In the genomic region with DNA sequence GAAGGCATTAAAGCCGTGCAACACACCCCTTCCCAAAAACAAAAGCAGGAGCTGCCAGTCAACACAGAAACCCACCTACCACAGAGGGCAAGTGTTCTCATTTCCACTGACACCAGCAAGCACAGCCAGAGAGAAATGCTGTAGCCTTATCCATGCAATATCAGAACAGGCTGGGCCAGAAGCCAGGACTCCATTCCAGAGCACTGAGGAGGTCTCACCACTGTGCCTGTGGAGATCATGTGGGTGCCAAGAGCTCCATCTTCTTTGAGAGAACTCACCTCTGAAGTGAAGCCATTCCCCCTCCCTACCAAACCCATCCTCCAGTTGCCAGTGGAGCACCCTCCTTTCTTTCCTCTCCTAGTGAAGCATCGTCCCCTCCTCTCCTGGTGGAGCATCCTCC, we compare ENCODE assay signal across 19 mouse cellular contexts.
"Had no signal": no experiment of that assay in that cellular context is flagged by ENCODE, and none has a peak within 500 bp of the region (broad histone marks: within the 10 kb centered on the region; RNA-seq: fewer than 3 reads in every experiment).

No protein-coding gene starts in this region.

- H3K27me3 ChIP-seq: liver, embryonic 15.5 days; neural tube, embryonic 13.5 days; neural tube, embryonic 15.5 days had no signal

- ATAC-seq: midbrain, embryonic 16.5 days had no signal

- H3K36me3 ChIP-seq: liver, embryonic 15.5 days; midbrain, embryonic 10.5 days; neural tube, embryonic 13.5 days; neural tube, embryonic 15.5 days had no signal

- H3K9me3 ChIP-seq: liver, embryonic 15.5 days; neural tube, embryonic 13.5 days; neural tube, embryonic 15.5 days had no signal

- H3K4me3 ChIP-seq: liver, embryonic 15.5 days; midbrain, embryonic 10.5 days; myocyte; neural tube, embryonic 13.5 days; neural tube, embryonic 15.5 days had no signal

- H3K4me1 ChIP-seq: liver, embryonic 15.5 days; midbrain, embryonic 10.5 days; neural tube, embryonic 13.5 days; neural tube, embryonic 15.5 days had no signal

- DNase-seq: lung, adult 18-20 months; lung, embryonic 14.5 days; lung, postnatal 10 days; lung, postnatal 4 days; midbrain, embryonic 14.5 days; retina, postnatal 1 day; right cerebral cortex, adult 18-20 months; right cerebral cortex, postnatal 25 days; right cerebral cortex, postnatal 4 days; spleen, adult 18-20 months; thymus, adult 18-20 months; thymus, postnatal 25 days; thymus, postnatal 4 days had no signal

- H3K9ac ChIP-seq: liver, embryonic 15.5 days; lung, embryonic 14.5 days; neural tube, embryonic 13.5 days; neural tube, embryonic 15.5 days had no signal

- H3K4me2 ChIP-seq: liver, embryonic 15.5 days; lung, embryonic 14.5 days; neural tube, embryonic 13.5 days; neural tube, embryonic 15.5 days had no signal

- H3K27ac ChIP-seq: liver, embryonic 15.5 days; midbrain, embryonic 10.5 days; neural tube, embryonic 13.5 days; neural tube, embryonic 15.5 days had no signal
